Mouse (Mus musculus) forebrain, embryonic 13.5 days (tissue): ENCODE results near the gene Lrriq3. TPM values are rescaled to one million over a fixed set of nuclear protein-coding genes. Genes with fewer than 3 reads are reported as not detected.
A peak's percentile ranks its signal among the peaks of the same experiment; 100 is the strongest.

ENCODE experiments used
- ATAC-seq: fragments of 200-750 bp; cut with Nextera tagmentation; 2 replicates; pipeline ENCODE4 v1.8.0; 2017
- H3K27ac ChIP-seq: fragments of 300-500 bp; sonication (generic); 2 replicates; pipeline ENCODE4 v1.5.1; 2015; ENCODE audit warnings: inconsistent platforms, mild to moderate bottlenecking, moderate library complexity
- H3K27me3 ChIP-seq: fragments of 300-500 bp; sonication (generic); 2 replicates; pipeline ENCODE4 v1.6.1; 2015; ENCODE audit warnings: mild to moderate bottlenecking, inconsistent platforms
- H3K36me3 ChIP-seq: fragments of 300-500 bp; sonication (generic); 2 replicates; pipeline ENCODE4 v1.6.1; 2015; ENCODE audit warnings: mild to moderate bottlenecking, inconsistent platforms; ENCODE audit not compliant: poor library complexity, severe bottlenecking
- H3K4me1 ChIP-seq: fragments of 300-500 bp; sonication (generic); 2 replicates; pipeline ENCODE4 v1.6.1; 2015; ENCODE audit warnings: inconsistent platforms
- H3K4me2 ChIP-seq: fragments of 300-500 bp; sonication (generic); 2 replicates; pipeline ENCODE4 v1.6.1; 2015; ENCODE audit warnings: inconsistent platforms, mild to moderate bottlenecking, moderate library complexity
- H3K4me3 ChIP-seq: fragments of 300-500 bp; sonication (generic); 2 replicates; pipeline ENCODE4 v1.5.1; 2015; ENCODE audit warnings: mild to moderate bottlenecking, inconsistent platforms
- H3K9ac ChIP-seq: fragments of 300-500 bp; sonication (generic); 2 replicates; pipeline ENCODE4 v1.6.1; 2015; ENCODE audit warnings: mild to moderate bottlenecking, inconsistent platforms
- H3K9me3 ChIP-seq: fragments of 300-500 bp; sonication (generic); replicated peaks from 2 replicates; pipeline ENCODE4 v1.6.1; 2016; ENCODE audit warnings: inconsistent platforms
- WGBS: fragments of 180-500 bp; shearing (Covaris S2); methylation state at CpG from one replicate; pipeline ENCODE4 v1.1.7; 2015; 5-methylcytosine and 5-hydroxymethylcytosine counted together
- polyA plus RNA-seq: library from polyadenylated mRNA; unstranded; fragments of >200 nt; fragmentation: Nextera tagmentation; extraction: Ambion mirVana; gene quantifications from 2 replicates; pipeline ENCODE4 v1.2.1, GENCODE M21; 2015

The Lrriq3 gene
- polyA plus RNA-seq, 1 experiment from 2014 or later, result 1.3 TPM

DNA sequence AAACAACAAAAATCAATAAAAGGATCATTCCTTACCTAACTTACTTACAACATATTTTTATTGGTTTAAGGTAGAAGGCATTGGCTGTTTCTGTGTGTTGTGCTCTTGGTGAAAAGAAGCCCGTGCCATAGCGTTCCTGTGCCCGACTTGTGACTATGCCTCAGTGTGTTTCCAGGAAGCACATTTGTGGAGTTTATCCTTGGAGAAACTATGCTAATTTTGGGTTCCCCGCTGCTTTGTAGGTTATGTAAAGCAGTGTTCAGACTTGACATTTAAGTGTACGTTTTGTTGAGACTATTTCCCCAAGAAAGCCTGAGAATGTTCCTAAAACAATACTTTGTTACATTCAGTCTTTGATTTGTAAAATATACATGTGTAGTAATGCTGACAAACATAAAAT lies 44.5 kb downstream of the Lrriq3 start:
- 87% methylated on average over 5 of the region's 5 CpGs for WGBS
- Histone ChIP-seq H3K4me1 (no peaks in the 10 kb centered on the region), H3K4me3 (no peak overlapping the region), H3K9me3 (no peaks in the 10 kb centered on the region), H3K36me3 (no peaks in the 10 kb centered on the region), H3K27me3 (no peaks in the 10 kb centered on the region), H3K9ac (no peak overlapping the region), H3K4me2 (no peak overlapping the region), H3K27ac (no peak overlapping the region)
- no peak for ATAC-seq

DNA sequence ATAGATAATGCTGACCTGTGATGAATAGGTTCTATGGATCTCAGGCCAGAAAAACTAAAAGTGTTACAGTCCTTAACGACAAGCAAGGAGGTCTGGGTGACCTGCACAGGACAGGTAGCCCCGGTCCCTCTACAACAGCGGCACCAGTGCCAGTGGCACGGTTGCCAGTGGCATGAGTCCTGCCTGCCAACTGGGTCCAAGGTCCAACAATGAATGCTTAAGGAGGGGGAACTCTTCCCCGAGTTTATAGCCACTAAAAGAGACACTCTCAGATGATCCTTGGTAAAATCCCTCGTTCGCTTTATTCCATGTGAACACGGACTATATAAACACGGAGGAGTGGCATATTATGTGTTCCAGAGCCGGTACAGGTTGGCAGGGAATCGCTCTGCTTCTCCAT lies 47.8 kb downstream of the Lrriq3 start:
- Histone ChIP-seq H3K4me2 (no peak overlapping the region), H3K36me3 (no peaks in the 10 kb centered on the region), H3K4me3 (no peak overlapping the region), H3K9me3 (no peaks in the 10 kb centered on the region), H3K27me3 (no peaks in the 10 kb centered on the region), H3K9ac (no peak overlapping the region), H3K4me1 (no peaks in the 10 kb centered on the region), H3K27ac (no peak overlapping the region)
- no peak for ATAC-seq
- 93% methylated on average over 11 of the region's 11 CpGs for WGBS

DNA sequence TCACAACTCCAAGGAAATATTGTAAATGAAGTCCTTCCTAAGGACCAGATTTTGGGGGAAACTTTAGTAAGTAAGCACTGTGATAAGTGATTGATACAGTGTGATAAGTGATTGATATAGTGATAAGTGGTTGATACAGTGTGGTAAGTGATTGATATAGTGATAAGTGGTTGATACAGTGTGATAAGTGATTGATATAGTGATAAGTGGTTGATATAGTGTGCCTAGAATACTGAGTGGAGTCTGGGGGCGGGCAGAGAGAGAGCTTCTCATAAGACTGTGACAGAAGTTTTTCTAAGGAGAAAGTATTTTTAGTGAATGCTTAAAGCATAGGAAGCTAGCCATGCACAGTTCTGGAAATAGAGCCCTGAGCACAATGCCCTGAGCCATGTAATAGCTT lies 51.1 kb downstream of the Lrriq3 start:
- Histone ChIP-seq H3K4me3 (no peak overlapping the region), H3K4me1 (no peaks in the 10 kb centered on the region), H3K9me3 (no peaks in the 10 kb centered on the region), H3K9ac (no peak overlapping the region), H3K4me2 (no peak overlapping the region), H3K36me3 (no peaks in the 10 kb centered on the region), H3K27ac (no peak overlapping the region), H3K27me3 (no peaks in the 10 kb centered on the region)
- 84% methylated on average over 1 of the region's 1 CpGs for WGBS
- no peak for ATAC-seq

DNA sequence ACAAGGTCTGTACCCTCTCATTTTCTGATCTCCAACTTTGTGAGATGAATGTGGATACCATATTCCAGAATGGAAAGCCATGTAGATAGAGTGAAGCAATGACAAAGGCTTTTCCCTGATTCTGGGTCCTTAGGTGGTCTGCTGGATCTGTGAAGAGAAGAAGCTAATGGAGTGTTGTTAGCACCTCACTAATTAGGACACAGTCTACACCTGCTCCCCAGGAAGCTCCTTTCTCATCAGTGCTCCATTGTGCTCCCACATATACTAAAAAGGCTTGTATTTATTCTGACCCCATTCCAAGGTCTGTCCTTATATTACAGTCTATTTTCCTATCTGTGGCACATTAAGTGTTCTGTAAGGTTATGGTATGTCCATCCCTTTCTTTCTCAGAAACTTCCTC lies 68.6 kb downstream of the Lrriq3 start:
- Histone ChIP-seq H3K9ac (no peak overlapping the region), H3K27ac (no peak overlapping the region), H3K36me3 (no peaks in the 10 kb centered on the region), H3K9me3 (no peaks in the 10 kb centered on the region), H3K4me1 (no peaks in the 10 kb centered on the region), H3K4me3 (no peak overlapping the region), H3K4me2 (no peak overlapping the region), H3K27me3 (no peaks in the 10 kb centered on the region)
- ATAC-seq, result no peak

DNA sequence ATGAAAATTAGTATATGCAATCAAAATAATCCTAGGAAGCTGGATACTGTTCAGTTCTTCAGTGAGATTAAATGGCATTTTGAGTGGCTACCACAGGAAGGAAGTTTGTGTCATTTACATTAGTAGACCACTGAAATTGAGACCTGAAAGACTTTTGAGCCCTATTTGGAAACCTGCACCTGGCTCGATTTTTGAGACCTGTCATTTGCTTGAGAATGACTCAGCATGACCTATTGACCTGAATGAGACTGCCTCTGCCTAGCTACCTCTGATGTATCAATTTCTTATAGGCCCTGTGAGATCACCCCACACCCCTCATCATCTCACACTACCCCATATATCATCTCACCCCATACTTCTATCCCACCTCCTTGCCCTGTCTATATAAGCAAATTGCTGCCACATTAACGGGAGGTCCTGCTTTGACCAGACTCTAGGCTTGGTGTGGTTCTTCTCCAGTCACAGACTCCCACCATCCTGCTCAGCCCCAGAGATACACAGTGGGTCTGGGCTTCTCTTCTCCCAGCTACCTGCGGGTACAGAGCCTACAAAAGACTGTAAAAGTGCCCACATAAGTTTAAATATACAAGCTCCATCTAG lies 87.2 kb downstream of the Lrriq3 start:
- no peak for ATAC-seq
- Histone ChIP-seq H3K27ac (no peak overlapping the region), H3K4me3 (no peak overlapping the region), H3K4me2 (no peak overlapping the region), H3K4me1 (no peaks in the 10 kb centered on the region), H3K36me3 (no peaks in the 10 kb centered on the region), H3K9ac (no peak overlapping the region), H3K27me3 (no peaks in the 10 kb centered on the region), H3K9me3 (no peaks in the 10 kb centered on the region)
- 83% methylated on average over 3 of the region's 3 CpGs for WGBS

DNA sequence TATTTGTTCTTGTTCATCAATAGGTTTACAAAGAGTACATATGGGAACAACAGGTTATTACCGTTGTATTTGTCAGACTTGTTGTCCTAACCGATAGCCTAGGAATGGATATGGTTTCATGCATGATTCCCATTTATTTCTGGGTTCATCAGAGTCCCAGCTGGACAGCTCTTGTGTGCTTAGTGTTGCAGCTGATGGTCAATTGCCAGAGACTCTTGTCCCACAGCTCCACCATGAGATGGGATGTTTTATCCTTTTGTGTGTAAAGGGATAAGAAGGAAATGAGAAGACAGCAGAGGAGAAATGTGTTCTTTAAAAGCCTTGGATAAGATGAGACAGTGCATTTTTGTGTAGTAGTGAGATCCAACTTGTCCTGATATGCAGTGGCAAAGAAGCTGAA lies 93.2 kb downstream of the Lrriq3 start:
- H3K9me3 ChIP-seq, result no peaks in the 10 kb centered on the region
- H3K27ac ChIP-seq, result no peak overlapping the region
- H3K4me2 ChIP-seq, result no peak overlapping the region
- WGBS, result 89% methylated on average over 2 of the region's 2 CpGs
- H3K4me3 ChIP-seq, result no peak overlapping the region
- no peak overlapping the region for H3K9ac ChIP-seq
- no peaks in the 10 kb centered on the region for H3K36me3 ChIP-seq
- no peaks in the 10 kb centered on the region for H3K4me1 ChIP-seq
- H3K27me3 ChIP-seq, result no peaks in the 10 kb centered on the region
- no peak for ATAC-seq

DNA sequence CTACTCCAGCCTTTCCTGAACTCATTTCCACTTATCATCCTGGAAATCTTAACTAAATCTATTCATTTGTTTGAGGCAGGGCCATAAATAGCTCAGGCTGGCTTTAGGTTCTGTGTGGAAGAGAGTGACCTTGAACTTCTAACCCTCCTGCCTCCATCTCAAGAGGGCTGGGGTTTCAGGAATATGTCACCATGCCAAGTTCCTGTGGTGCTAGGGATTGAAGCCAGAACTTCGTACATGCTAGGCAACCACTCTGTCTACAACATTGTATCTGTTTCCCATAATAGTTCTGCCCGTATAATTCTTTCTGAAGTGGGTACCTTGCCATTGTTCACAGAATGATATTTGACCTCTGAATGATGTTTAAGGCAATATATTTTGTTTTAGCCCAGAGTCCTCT lies 95.6 kb downstream of the Lrriq3 start:
- H3K4me1 ChIP-seq, result no peaks in the 10 kb centered on the region
- H3K36me3 ChIP-seq, result no peaks in the 10 kb centered on the region
- no peak overlapping the region for H3K4me2 ChIP-seq
- no peaks in the 10 kb centered on the region for H3K27me3 ChIP-seq
- no peak for ATAC-seq
- no peak overlapping the region for H3K27ac ChIP-seq
- no peak overlapping the region for H3K9ac ChIP-seq
- no peak overlapping the region for H3K4me3 ChIP-seq
- WGBS, result 89% methylated on average over 2 of the region's 2 CpGs
- no peaks in the 10 kb centered on the region for H3K9me3 ChIP-seq

DNA sequence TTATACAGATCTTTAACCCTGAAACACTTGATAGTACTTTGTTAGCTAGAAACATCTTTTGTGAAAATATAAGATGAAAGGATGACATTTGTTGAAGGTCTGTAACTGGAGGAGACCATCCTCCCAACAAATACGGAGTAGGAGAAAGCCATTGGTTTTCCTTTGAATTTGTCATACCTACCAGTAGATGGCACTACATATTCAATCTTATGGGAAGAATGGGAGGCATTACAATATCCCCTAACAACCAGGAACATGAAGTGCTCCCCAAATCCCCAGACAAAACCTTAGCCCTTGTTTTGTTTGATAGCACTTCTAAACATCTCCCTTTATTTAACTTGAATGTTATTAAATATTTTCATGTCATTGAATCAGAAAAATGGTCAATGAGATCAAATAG lies 141.7 kb downstream of the Lrriq3 start:
- Histone ChIP-seq H3K27ac (no peak overlapping the region), H3K9ac (no peak overlapping the region), H3K9me3 (no peaks in the 10 kb centered on the region), H3K4me1 (no peaks in the 10 kb centered on the region), H3K27me3 (no peaks in the 10 kb centered on the region), H3K4me2 (no peak overlapping the region), H3K36me3 (no peaks in the 10 kb centered on the region), H3K4me3 (no peak overlapping the region)
- peak; percentile 79 for ATAC-seq
- WGBS, result 10% methylated on average over 1 of the region's 1 CpGs

DNA sequence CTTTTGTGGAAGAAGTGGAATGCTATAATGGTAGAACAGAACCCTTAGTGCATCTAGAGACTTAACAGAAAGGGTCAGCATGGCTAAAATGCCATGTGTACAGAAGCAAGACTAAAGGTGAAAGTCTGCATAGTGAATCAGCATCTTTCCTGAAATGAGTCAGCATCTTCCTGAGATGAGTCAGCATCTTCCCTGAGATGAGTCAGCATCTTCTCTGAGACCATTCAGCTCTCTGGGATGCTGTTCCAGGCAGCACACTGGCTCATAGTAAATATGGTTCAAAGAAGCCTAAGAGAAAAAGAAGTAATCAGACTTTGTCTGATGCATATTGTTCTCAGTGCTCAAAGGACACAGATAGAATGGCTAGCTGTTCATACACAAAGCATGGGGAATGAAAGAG lies 142.3 kb downstream of the Lrriq3 start:
- no peak overlapping the region for H3K9ac ChIP-seq
- H3K4me3 ChIP-seq, result no peak overlapping the region
- H3K27me3 ChIP-seq, result no peaks in the 10 kb centered on the region
- H3K27ac ChIP-seq, result no peak overlapping the region
- no peak for ATAC-seq
- no peaks in the 10 kb centered on the region for H3K9me3 ChIP-seq
- no peaks in the 10 kb centered on the region for H3K36me3 ChIP-seq
- no peaks in the 10 kb centered on the region for H3K4me1 ChIP-seq
- no peak overlapping the region for H3K4me2 ChIP-seq

Other genes starting within 250 kb of the Lrriq3 start
- gene Tnni3k, start 38.0 kb upstream of the Lrriq3 start, polyA plus RNA-seq, result 0.31 TPM in 1 of 2 replicates, not detected in the other
- 20.1 and 21.2 TPM in 2 replicates for gene Fpgt, start within 50 bp of the Lrriq3 start, polyA plus RNA-seq